In genomic region chr17:23997901-23998300, GRCm38 (mm10) we compare ENCODE assay signal across 19 mouse cellular contexts. TPM values are rescaled to one million over a fixed set of nuclear protein-coding genes. Genes with fewer than 3 reads are reported as not detected.
DNase-seq lines count a peak whose midpoint lies in the region; ATAC-seq and TF ChIP-seq lines count a peak whose summit lies in the region.
"Had no signal": no experiment of that assay in that cellular context is flagged by ENCODE, and none has a peak within 500 bp of the region (broad histone marks: within the 10 kb centered on the region; RNA-seq: fewer than 3 reads in every experiment).

TSS of gene Prss22 (minus strand) at chr17:23998100.

- peak; percentile 45 to 57 for DNase-seq in lung, adult 18-20 months
- DNase-seq in lung, adult 2 months: no peak
- peak; percentile 54 for DNase-seq in embryonic facial prominence, embryonic 10.5 days (ENCODE audit: low spot score)
- DNase-seq in urinary bladder, adult 2 months (ENCODE audit: low spot score): peak; percentile 71
- DNase-seq in spleen, postnatal 36 days (ENCODE audit: low spot score in 2 of 2): no peak
- DNase-seq: adrenal gland, adult 8-10 months; midbrain, embryonic 14.5 days had no signal

- ATAC-seq in intestine, postnatal 0 days: no peak

- no peaks in the 10 kb centered on the region for H3K9me3 ChIP-seq in embryonic facial prominence, embryonic 10.5 days
- no peaks in the 10 kb centered on the region for H3K9me3 ChIP-seq in intestine, postnatal 0 days (ENCODE audit: control insufficient read depth)
- H3K9me3 ChIP-seq: forebrain, embryonic 10.5 days; G1E; heart, embryonic 15.5 days; hindbrain, embryonic 12.5 days; limb, embryonic 15.5 days had no signal

- no peak within 1 kb of the TSS for H3K9ac ChIP-seq in intestine, postnatal 0 days (ENCODE audit: low read depth, low read length)
- H3K9ac ChIP-seq: heart, embryonic 15.5 days; hindbrain, embryonic 12.5 days; limb, embryonic 15.5 days had no signal

- 58% methylated on average over 2 of the region's 2 CpGs for WGBS in lung, adult 2 months
- WGBS in embryonic facial prominence, embryonic 10.5 days: 58% methylated on average over 2 of the region's 2 CpGs
- 55% methylated on average over 2 of the region's 2 CpGs for WGBS in intestine, postnatal 0 days

- H3K4me3 ChIP-seq in lung, adult 2 months (replicated peaks; ENCODE audit: extremely low read depth, low read depth, low read length): no peak within 1 kb of the TSS
- H3K4me3 ChIP-seq in embryonic facial prominence, embryonic 10.5 days: peak within 1 kb of the TSS; percentile 31
- no peak within 1 kb of the TSS for H3K4me3 ChIP-seq in embryonic fibroblast, embryonic 13.5 days (ENCODE audit: insufficient read depth, low read length)
- no peak within 1 kb of the TSS for H3K4me3 ChIP-seq in intestine, postnatal 0 days (ENCODE audit: low read depth, low read length)
- H3K4me3 ChIP-seq: forebrain, embryonic 10.5 days; heart, embryonic 15.5 days; hindbrain, embryonic 12.5 days; layer of hippocampus, adult 2 months; left cerebral cortex, adult 2 months; limb, embryonic 15.5 days had no signal

- H3K27ac ChIP-seq in embryonic facial prominence, embryonic 10.5 days (replicated peaks): peak within 1 kb of the TSS; percentile 1; the same call in 1 of the 2 replicates
- peak within 1 kb of the TSS; percentile 12; the same call in 1 of the 2 replicates for H3K27ac ChIP-seq in embryonic fibroblast, embryonic 13.5 days (ENCODE audit: insufficient read depth, low read length)
- no peak within 1 kb of the TSS for H3K27ac ChIP-seq in intestine, postnatal 0 days (ENCODE audit: low read depth, low read length)
- H3K27ac ChIP-seq: forebrain, embryonic 10.5 days; heart, embryonic 15.5 days; hindbrain, embryonic 12.5 days; layer of hippocampus, adult 2 months; left cerebral cortex, adult 2 months; limb, embryonic 15.5 days; macrophage had no signal

- peaks cover 2% of the 10 kb centered on the region; the same call in 1 of the 2 replicates for H3K4me1 ChIP-seq in lung, adult 2 months (ENCODE audit: control insufficient read depth, insufficient read depth, low read length)
- H3K4me1 ChIP-seq in embryonic facial prominence, embryonic 10.5 days: peaks cover 24% of the 10 kb centered on the region
- peaks cover 26% of the 10 kb centered on the region for H3K4me1 ChIP-seq in embryonic fibroblast, embryonic 13.5 days (ENCODE audit: control insufficient read depth, insufficient read depth, low read length)
- H3K4me1 ChIP-seq in intestine, postnatal 0 days (replicated peaks; ENCODE audit: control insufficient read depth, insufficient read depth, low read length): 0 out of 2 replicates have a peak, but pooled peaks cover 7% of the 10 kb centered on the region

- no peak within 1 kb of the TSS for H3K4me2 ChIP-seq in intestine, postnatal 0 days (replicated peaks; ENCODE audit: low read depth)
- H3K4me2 ChIP-seq: heart, embryonic 15.5 days; hindbrain, embryonic 12.5 days; limb, embryonic 15.5 days had no signal

- TF ChIP-seq POLR2A in lung, adult 2 months (IDR thresholded peaks at IDR 0.05; ENCODE audit: borderline replicate concordance, extremely low read depth, low read depth, low read length): no peak
- no peak for TF ChIP-seq POLR2A in embryonic fibroblast, embryonic 13.5 days (IDR thresholded peaks at IDR 0.05; ENCODE audit: low read depth, low read length)

- H3K27me3 ChIP-seq in embryonic facial prominence, embryonic 10.5 days (replicated peaks; ENCODE audit: low read depth, poor library complexity, severe bottlenecking): peaks cover 12% of the 10 kb centered on the region
- H3K27me3 ChIP-seq in intestine, postnatal 0 days (replicated peaks; ENCODE audit: control insufficient read depth, insufficient read depth, low read length): no peaks in the 10 kb centered on the region
- H3K27me3 ChIP-seq: limb, embryonic 15.5 days had no signal

- no peak for TF ChIP-seq CTCF in lung, adult 2 months (IDR thresholded peaks at IDR 0.05; ENCODE audit: insufficient read depth, low read length)
- no peak for TF ChIP-seq CTCF in embryonic fibroblast, embryonic 13.5 days (IDR thresholded peaks at IDR 0.05; ENCODE audit: borderline replicate concordance, insufficient read depth, low read length)
- TF ChIP-seq CTCF in intestine, postnatal 0 days (IDR thresholded peaks at IDR 0.05; ENCODE audit: low read depth): no peak

- no peaks in the 10 kb centered on the region for H3K36me3 ChIP-seq in embryonic facial prominence, embryonic 10.5 days (replicated peaks)
- no peaks in the 10 kb centered on the region for H3K36me3 ChIP-seq in intestine, postnatal 0 days (ENCODE audit: control insufficient read depth, insufficient read depth)
- H3K36me3 ChIP-seq: forebrain, embryonic 10.5 days; G1E; heart, embryonic 15.5 days; hindbrain, embryonic 12.5 days; limb, embryonic 15.5 days had no signal

RNA-seq across cellular contexts. Expression of gene Prss22, which starts in this region (rescaled TPM):
- 0.11 and 0.96 TPM in 2 replicates for polyA plus RNA-seq in lung, adult 2 months (2012; rRNA removed)
- polyA plus RNA-seq in embryonic facial prominence, embryonic 10.5 days (2016; fragmentation: Nextera tagmentation; extraction: Ambion mirVana): 3.0 and 3.6 TPM in 2 replicates
- polyA plus RNA-seq in embryonic fibroblast, embryonic 13.5 days (2011; ENCODE audit: insufficient read length, low read depth, missing spikeins): 0.62 TPM in 1 of 2 replicates, not detected in the other
- polyA plus RNA-seq in urinary bladder, adult 2 months (2012; rRNA removed): 17.2 and 19.3 TPM in 2 replicates
- polyA plus RNA-seq in intestine, postnatal 0 days (2015; fragmentation: Nextera tagmentation; extraction: Ambion mirVana): 0.09 TPM in 1 of 2 replicates, not detected in the other
- polyA plus RNA-seq: cerebellum, adult 2 months; G1E; intestine, embryonic 14.5 days; macrophage; midbrain, embryonic 14.5 days had no signal

Comparison
In these comparisons a context has a peak if more than half of its experiments do, and no peak if none do; other contexts are left out.
1. DNase-seq: peak in lung, adult 18-20 months (2 of 2), embryonic facial prominence, embryonic 10.5 days (single experiment) and urinary bladder, adult 2 months (single experiment); none in lung, adult 2 months (single experiment) and spleen, postnatal 36 days (0 of 2).